Mouse (Mus musculus): ENCODE measurements around the gene Tceal3.

DNA sequence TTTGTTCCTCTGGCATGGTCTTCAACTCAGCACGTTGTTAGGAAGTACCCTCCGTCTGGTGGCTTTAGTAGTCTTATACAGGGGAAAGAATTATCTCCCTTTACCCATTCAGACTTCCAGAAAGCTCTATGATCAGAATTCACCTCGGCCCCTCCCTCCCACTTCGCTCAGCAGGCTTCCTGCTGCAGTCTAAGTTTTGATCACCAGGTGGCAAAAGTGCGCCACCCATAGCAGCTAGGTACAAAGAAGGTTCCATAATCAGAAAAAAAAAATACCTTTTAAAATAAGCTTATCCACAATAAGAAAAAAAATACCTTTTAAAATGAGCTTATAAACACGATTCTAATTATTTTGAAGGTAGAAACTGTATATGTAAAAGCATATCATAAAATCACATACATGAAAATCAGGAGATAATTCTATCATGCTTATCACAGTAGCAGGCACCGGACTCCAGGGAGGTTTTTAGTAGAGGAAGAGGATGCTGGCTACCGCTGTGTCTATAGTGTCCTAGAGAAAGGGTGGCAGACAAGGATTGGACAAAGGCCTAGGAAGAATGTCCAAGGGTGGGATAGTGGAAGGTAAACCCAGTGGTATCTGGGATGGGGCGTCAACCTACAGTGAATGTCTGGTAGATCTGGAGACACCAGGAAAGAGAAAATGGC, 34.4 kb downstream of the Tceal3 start:
- TF ChIP-seq CTCF (IDR thresholded peaks at IDR 0.05; ENCODE audit: insufficient read depth, low read depth, low read length) (no peak), POLR2A (IDR thresholded peaks at IDR 0.05; ENCODE audit: insufficient read depth, low read depth, low read length) (no peak)

Measured in olfactory bulb, adult 2 months (tissue).